Mouse (Mus musculus): ENCODE results near the gene Rora. TPM values are rescaled to one million over a fixed set of nuclear protein-coding genes. Genes with fewer than 3 reads are reported as not detected.

The Rora gene
- polyA plus RNA-seq, 1 experiment from 2014 or later, result 3.8 TPM

- no peak overlapping the region for H3K4me3 ChIP-seq
- 79% methylated on average over 9 of the region's 9 CpGs for WGBS
- DNase-seq (ENCODE audit: low spot score), result no peak
- no peaks in the 10 kb centered on the region for H3K36me3 ChIP-seq
- peaks cover 59% of the 10 kb centered on the region for H3K4me1 ChIP-seq
- no peaks in the 10 kb centered on the region for H3K9me3 ChIP-seq (replicated peaks)
- 0 out of 2 replicates have a peak, but pooled peaks cover 8% of the 10 kb centered on the region for H3K27me3 ChIP-seq (ENCODE audit: low read depth, poor library complexity, severe bottlenecking)
- H3K27ac ChIP-seq, result no peak overlapping the region
Observed at GRCm38 (mm10) chr9:69306734-69307528, 653.3 kb downstream of the Rora start.

GRCm38 (mm10) chr9:69307974-69308373 lies 654.4 kb downstream of the Rora start:
- Histone ChIP-seq H3K27ac (no peak overlapping the region), H3K9me3 (replicated peaks) (no peaks in the 10 kb centered on the region), H3K27me3 (ENCODE audit: low read depth, poor library complexity, severe bottlenecking) (peaks cover 8% of the 10 kb centered on the region; the same call in 1 of the 2 replicates), H3K36me3 (no peaks in the 10 kb centered on the region), H3K4me3 (no peak overlapping the region), H3K4me1 (peaks cover 49% of the 10 kb centered on the region)
- WGBS, result 92% methylated on average over 11 of the region's 11 CpGs
- DNase-seq (ENCODE audit: low spot score), result no peak

- Histone ChIP-seq H3K27me3 (ENCODE audit: low read depth, poor library complexity, severe bottlenecking) (peaks cover 13% of the 10 kb centered on the region; the same call in 1 of the 2 replicates), H3K4me1 (peaks cover 33% of the 10 kb centered on the region), H3K4me3 (no peak overlapping the region), H3K36me3 (no peaks in the 10 kb centered on the region), H3K9me3 (replicated peaks) (no peaks in the 10 kb centered on the region), H3K27ac (no peak overlapping the region)
- WGBS, result 48% methylated on average over 12 of the region's 12 CpGs
- no peak for DNase-seq (ENCODE audit: low spot score)
Observed at GRCm38 (mm10) chr9:69310524-69310923, 656.9 kb downstream of the Rora start.

- no peaks in the 10 kb centered on the region for H3K9me3 ChIP-seq (replicated peaks)
- peaks cover 31% of the 10 kb centered on the region for H3K4me1 ChIP-seq
- no peak overlapping the region for H3K27ac ChIP-seq
- no peaks in the 10 kb centered on the region for H3K36me3 ChIP-seq
- H3K4me3 ChIP-seq, result no peak overlapping the region
- H3K27me3 ChIP-seq (ENCODE audit: low read depth, poor library complexity, severe bottlenecking), result peaks cover 13% of the 10 kb centered on the region; the same call in 1 of the 2 replicates
- WGBS, result 91% methylated on average over 3 of the region's 3 CpGs
- no peak for DNase-seq (ENCODE audit: low spot score)
Observed at GRCm38 (mm10) chr9:69313297-69313696, 659.7 kb downstream of the Rora start.

GRCm38 (mm10) chr9:69314451-69315210 lies 661.0 kb downstream of the Rora start:
- H3K9me3 ChIP-seq (replicated peaks), result no peaks in the 10 kb centered on the region
- H3K4me3 ChIP-seq, result no peak overlapping the region
- DNase-seq (ENCODE audit: low spot score), result no peak
- peaks cover 13% of the 10 kb centered on the region; the same call in 1 of the 2 replicates for H3K27me3 ChIP-seq (ENCODE audit: low read depth, poor library complexity, severe bottlenecking)
- WGBS, result 86% methylated on average over 9 of the region's 9 CpGs
- H3K4me1 ChIP-seq, result peaks cover 31% of the 10 kb centered on the region
- H3K36me3 ChIP-seq, result no peaks in the 10 kb centered on the region
- H3K27ac ChIP-seq, result no peak overlapping the region

- WGBS, result 65% methylated on average over 3 of the region's 3 CpGs
- Histone ChIP-seq H3K9me3 (replicated peaks) (no peaks in the 10 kb centered on the region), H3K4me3 (no peak overlapping the region), H3K27ac (no peak overlapping the region), H3K27me3 (ENCODE audit: low read depth, poor library complexity, severe bottlenecking) (peaks cover 5% of the 10 kb centered on the region; the same call in 1 of the 2 replicates), H3K36me3 (no peaks in the 10 kb centered on the region), H3K4me1 (peaks cover 16% of the 10 kb centered on the region)
- no peak for DNase-seq (ENCODE audit: low spot score)
Observed at GRCm38 (mm10) chr9:69317527-69318115, 664.0 kb downstream of the Rora start.

- WGBS, result 91% methylated on average over 6 of the region's 6 CpGs
- H3K4me3 ChIP-seq, result no peak overlapping the region
- H3K9me3 ChIP-seq (replicated peaks), result no peaks in the 10 kb centered on the region
- H3K27ac ChIP-seq, result no peak overlapping the region
- H3K36me3 ChIP-seq, result no peaks in the 10 kb centered on the region
- DNase-seq (ENCODE audit: low spot score), result no peak
- H3K4me1 ChIP-seq, result peaks cover 13% of the 10 kb centered on the region
- H3K27me3 ChIP-seq (ENCODE audit: low read depth, poor library complexity, severe bottlenecking), result no peaks in the 10 kb centered on the region; the same call in 1 of the 2 replicates
Observed at GRCm38 (mm10) chr9:69319434-69319833, 665.8 kb downstream of the Rora start.

- Histone ChIP-seq H3K36me3 (no peaks in the 10 kb centered on the region), H3K27ac (no peak overlapping the region)
- 82% methylated on average over 10 of the region's 10 CpGs for WGBS
Observed at GRCm38 (mm10) chr9:69319913-69320634, 666.5 kb downstream of the Rora start.

GRCm38 (mm10) chr9:69320635-69321027 lies 667.0 kb downstream of the Rora start:
- H3K9me3 ChIP-seq (replicated peaks), result no peaks in the 10 kb centered on the region
- no peak for DNase-seq (ENCODE audit: low spot score)
- H3K4me1 ChIP-seq, result peaks cover 7% of the 10 kb centered on the region
- no peak overlapping the region for H3K4me3 ChIP-seq
- 66% methylated on average over 3 of the region's 3 CpGs for WGBS
- no peaks in the 10 kb centered on the region; the same call in 1 of the 2 replicates for H3K27me3 ChIP-seq (ENCODE audit: low read depth, poor library complexity, severe bottlenecking)
- H3K36me3 ChIP-seq, result no peaks in the 10 kb centered on the region
- no peak overlapping the region for H3K27ac ChIP-seq

More at GRCm38 (mm10) chr9:69319913-69320634, 666.5 kb downstream of the Rora start:
- no peaks in the 10 kb centered on the region for H3K9me3 ChIP-seq (replicated peaks)
- H3K4me1 ChIP-seq, result peaks cover 12% of the 10 kb centered on the region
- DNase-seq (ENCODE audit: low spot score), result no peak
- H3K4me3 ChIP-seq, result no peak overlapping the region
- H3K27me3 ChIP-seq (ENCODE audit: low read depth, poor library complexity, severe bottlenecking), result no peaks in the 10 kb centered on the region; the same call in 1 of the 2 replicates

GRCm38 (mm10) chr9:69321956-69322355 lies 668.4 kb downstream of the Rora start:
- 96% methylated on average over 1 of the region's 1 CpGs for WGBS
- H3K36me3 ChIP-seq, result no peaks in the 10 kb centered on the region
- no peaks in the 10 kb centered on the region; the same call in 1 of the 2 replicates for H3K27me3 ChIP-seq (ENCODE audit: low read depth, poor library complexity, severe bottlenecking)
- DNase-seq (ENCODE audit: low spot score), result no peak
- no peak overlapping the region for H3K27ac ChIP-seq
- no peak overlapping the region for H3K4me3 ChIP-seq
- H3K4me1 ChIP-seq, result 0 out of 2 replicates have a peak, but pooled peaks cover 4% of the 10 kb centered on the region
- H3K9me3 ChIP-seq (replicated peaks), result no peaks in the 10 kb centered on the region

- no peak overlapping the region for H3K27ac ChIP-seq
- no peaks in the 10 kb centered on the region for H3K9me3 ChIP-seq (replicated peaks)
- 77% methylated on average over 8 of the region's 8 CpGs for WGBS
- H3K4me3 ChIP-seq, result no peak overlapping the region
- H3K4me1 ChIP-seq, result no peaks in the 10 kb centered on the region
- DNase-seq (ENCODE audit: low spot score), result no peak
- no peaks in the 10 kb centered on the region for H3K36me3 ChIP-seq
- H3K27me3 ChIP-seq (ENCODE audit: low read depth, poor library complexity, severe bottlenecking), result peaks cover 8% of the 10 kb centered on the region; the same call in 1 of the 2 replicates
Observed at GRCm38 (mm10) chr9:69323831-69324230, 670.2 kb downstream of the Rora start.

GRCm38 (mm10) chr9:69327077-69327476 lies 673.5 kb downstream of the Rora start:
- 0 out of 2 replicates have a peak, but pooled peaks cover 4% of the 10 kb centered on the region for H3K4me1 ChIP-seq
- H3K36me3 ChIP-seq, result no peaks in the 10 kb centered on the region
- peaks cover 12% of the 10 kb centered on the region; the same call in 1 of the 2 replicates for H3K27me3 ChIP-seq (ENCODE audit: low read depth, poor library complexity, severe bottlenecking)
- 75% methylated on average over 9 of the region's 9 CpGs for WGBS
- no peak overlapping the region for H3K27ac ChIP-seq
- H3K4me3 ChIP-seq, result no peak overlapping the region
- no peaks in the 10 kb centered on the region for H3K9me3 ChIP-seq (replicated peaks)
- DNase-seq (ENCODE audit: low spot score), result no peak
